ENCODE assay signal across 13 mouse cellular contexts in genomic region chr6:114076061-114076460, GRCm38 (mm10). TPM values are rescaled to one million over a fixed set of nuclear protein-coding genes. Genes with fewer than 3 reads are reported as not detected.
"Had no signal": no experiment of that assay in that cellular context is flagged by ENCODE, and none has a peak within 500 bp of the region (broad histone marks: within the 10 kb centered on the region; RNA-seq: fewer than 3 reads in every experiment).

No protein-coding gene starts in this region.

- DNase-seq: kidney, adult 8-10 months; liver; liver, embryonic 13.5 days; liver, postnatal 0 days; lung, postnatal 14 days; thymus, adult 18-20 months; thymus, postnatal 14 days had no signal

- H3K9me3 ChIP-seq: limb, embryonic 12.5 days; liver, embryonic 13.5 days; lung, embryonic 15.5 days; midbrain, embryonic 12.5 days; neural tube, embryonic 15.5 days had no signal

- H3K9ac ChIP-seq: limb, embryonic 12.5 days; liver, embryonic 13.5 days; liver, postnatal 0 days; lung, embryonic 15.5 days; midbrain, embryonic 12.5 days; neural tube, embryonic 15.5 days had no signal

- ATAC-seq: liver, postnatal 0 days had no signal

- H3K4me1 ChIP-seq: limb, embryonic 12.5 days; liver, embryonic 13.5 days; lung, embryonic 15.5 days; midbrain, embryonic 12.5 days had no signal

- H3K4me2 ChIP-seq: limb, embryonic 12.5 days; liver, embryonic 13.5 days; lung, embryonic 15.5 days; midbrain, embryonic 12.5 days; neural tube, embryonic 15.5 days had no signal

- H3K27me3 ChIP-seq: liver, embryonic 13.5 days; lung, embryonic 15.5 days; neural tube, embryonic 15.5 days had no signal

- H3K36me3 ChIP-seq: limb, embryonic 12.5 days; liver, embryonic 13.5 days; lung, embryonic 15.5 days; midbrain, embryonic 12.5 days; neural tube, embryonic 15.5 days had no signal

- H3K4me3 ChIP-seq: limb, embryonic 12.5 days; liver, embryonic 13.5 days; lung, embryonic 15.5 days; midbrain, embryonic 12.5 days; myocyte; neural tube, embryonic 15.5 days had no signal

- H3K27ac ChIP-seq: limb, embryonic 12.5 days; liver, embryonic 13.5 days; lung, embryonic 15.5 days; midbrain, embryonic 12.5 days; neural tube, embryonic 15.5 days had no signal

RNA-seq across cellular contexts. Expression of gene Atp2b2, which starts 33.6 kb away (rescaled TPM):
- total RNA-seq: megakaryocyte-erythroid progenitor cell, adult 5-6 weeks had no signal
- polyA plus RNA-seq: myocyte had no signal

RNA-seq across cellular contexts. Expression of gene Slc6a11, which starts 55.0 kb away (rescaled TPM):
- total RNA-seq: megakaryocyte-erythroid progenitor cell, adult 5-6 weeks had no signal
- polyA plus RNA-seq: myocyte had no signal
